Mouse (Mus musculus) small intestine, adult 2 months (tissue): Measurements from ENCODE around the gene Ttc21a.

Experiments
- CTCF ChIP-seq: fragments of 200-500 bp; IDR thresholded peaks from 2 replicates; pipeline ENCODE4 v1.5.1; 2012; ENCODE audit warnings: low read depth, mild to moderate bottlenecking, control low read depth, inconsistent platforms, low read length, moderate library complexity, mixed read lengths; ENCODE audit not compliant: insufficient replicate concordance, insufficient read length; ENCODE audit errors: extremely low read depth
- POLR2A ChIP-seq: fragments of 200-500 bp; IDR thresholded peaks from 2 replicates; pipeline ENCODE4 v1.6.1; 2012; ENCODE audit warnings: low read depth, mild to moderate bottlenecking, control low read depth, inconsistent platforms, low read length, moderate library complexity

GRCm38 (mm10) chr9:120001945-120002725, 64.7 kb downstream of the Ttc21a start:
- TF ChIP-seq CTCF (no peak), POLR2A (no peak; the same call in 1 of the 2 replicates)
